Mouse (Mus musculus) liver, embryonic 16.5 days (tissue): Measurements from ENCODE around the gene Ddah1. TPM values are rescaled to one million over a fixed set of nuclear protein-coding genes. Genes with fewer than 3 reads are reported as not detected.
"Not testable (repeated sequence)": the region's sequence is repeated elsewhere in the genome, so short reads cannot be mapped to it uniquely, and the experiment has no call there.

ENCODE experiments used
- ATAC-seq: fragments of 200-750 bp; cut with Nextera tagmentation; 2 replicates; pipeline ENCODE4 v1.8.0; 2017; ENCODE audit warnings: low read depth, mild to moderate bottlenecking, moderate number of reproducible peaks, moderate library complexity
- H3K27ac ChIP-seq: fragments of 300-500 bp; sonication (generic); 2 replicates; pipeline ENCODE4 v1.5.1; 2014; ENCODE audit warnings: mild to moderate bottlenecking, low read length
- H3K27me3 ChIP-seq: fragments of 300-500 bp; sonication (generic); 2 replicates; pipeline ENCODE4 v1.6.1; 2014; ENCODE audit warnings: low read depth, low read length, mixed read lengths; ENCODE audit not compliant: control insufficient read depth, insufficient read depth
- H3K36me3 ChIP-seq: fragments of 300-500 bp; sonication (generic); 2 replicates; pipeline ENCODE4 v1.6.1; 2014; ENCODE audit warnings: mild to moderate bottlenecking; ENCODE audit not compliant: control insufficient read depth, insufficient read depth
- H3K4me1 ChIP-seq: fragments of 300-500 bp; sonication (generic); 2 replicates; pipeline ENCODE4 v1.6.1; 2014; ENCODE audit warnings: low read depth, low read length, mixed read lengths; ENCODE audit not compliant: control insufficient read depth
- H3K4me2 ChIP-seq: fragments of 300-500 bp; sonication (generic); 2 replicates; pipeline ENCODE4 v1.6.1; 2014; ENCODE audit warnings: low read depth, low read length, mixed read lengths
- H3K4me3 ChIP-seq: fragments of 300-500 bp; sonication (generic); 2 replicates; pipeline ENCODE4 v1.5.1; 2014; ENCODE audit warnings: low read depth, mild to moderate bottlenecking, low read length
- H3K9ac ChIP-seq: fragments of 300-500 bp; sonication (generic); 2 replicates; pipeline ENCODE4 v1.6.1; 2014; ENCODE audit warnings: low read depth, low read length
- H3K9me3 ChIP-seq: fragments of 300-500 bp; sonication (generic); replicated peaks from 2 replicates; pipeline ENCODE4 v1.6.1; 2016; ENCODE audit warnings: low read length; ENCODE audit not compliant: control insufficient read depth
- WGBS: fragments of 180-500 bp; shearing (Covaris S2); extraction: QIAGEN DNeasy Blood & Tissue Kit; methylation state at CpG from one replicate; pipeline ENCODE4 v1.1.7; 2014; ENCODE audit not compliant: insufficient replicate concordance; 5-methylcytosine and 5-hydroxymethylcytosine counted together
- polyA plus RNA-seq: library from polyadenylated mRNA; unstranded; fragments of >200 nt; fragmentation: Nextera tagmentation; extraction: Ambion mirVana; gene quantifications from 2 replicates; pipeline ENCODE4 v1.2.1, GENCODE M21; 2015

Gene Ddah1
- polyA plus RNA-seq, 1 experiment from 2014 or later: 44.7 TPM

DNA sequence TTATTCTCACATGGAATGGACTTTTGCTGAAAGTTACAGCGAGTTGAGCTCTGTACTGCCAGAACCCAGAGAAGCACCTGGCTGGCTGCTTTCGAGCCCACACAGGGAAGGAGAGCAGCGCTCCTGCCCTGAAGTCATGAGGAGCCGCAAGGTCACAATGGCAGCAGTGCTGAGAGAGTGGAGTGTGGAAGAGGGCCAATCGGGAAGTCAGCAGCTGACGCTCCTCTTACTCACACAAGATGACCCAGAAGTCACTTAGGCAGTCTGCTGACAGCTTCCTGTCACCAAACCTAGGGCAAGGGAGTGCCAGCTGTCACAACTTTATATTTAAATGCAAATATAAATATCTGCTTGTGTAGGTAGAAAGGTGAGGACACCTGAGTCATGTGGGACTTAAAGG is 154.8 kb downstream of the Ddah1 start:
- WGBS: 60% methylated on average over 6 of the region's 6 CpGs
- H3K4me3 ChIP-seq: no peak overlapping the region
- no peak for ATAC-seq
- H3K9ac ChIP-seq: no peak overlapping the region
- H3K36me3 ChIP-seq: no peaks in the 10 kb centered on the region
- H3K9me3 ChIP-seq: no peaks in the 10 kb centered on the region
- H3K27me3 ChIP-seq: no peaks in the 10 kb centered on the region
- no peak overlapping the region for H3K27ac ChIP-seq
- no peaks in the 10 kb centered on the region for H3K4me1 ChIP-seq
- H3K4me2 ChIP-seq: no peak overlapping the region

GRCm38 (mm10) chr3:145913942-145914341 is 155.5 kb downstream of the Ddah1 start:
- H3K4me3 ChIP-seq, H3K9me3 ChIP-seq, ATAC-seq, H3K9ac ChIP-seq, H3K4me1 ChIP-seq, H3K27me3 ChIP-seq, H3K36me3 ChIP-seq, H3K27ac ChIP-seq, H3K4me2 ChIP-seq: not testable (repeated sequence)
- WGBS: 67% methylated on average over 7 of the region's 7 CpGs

DNA sequence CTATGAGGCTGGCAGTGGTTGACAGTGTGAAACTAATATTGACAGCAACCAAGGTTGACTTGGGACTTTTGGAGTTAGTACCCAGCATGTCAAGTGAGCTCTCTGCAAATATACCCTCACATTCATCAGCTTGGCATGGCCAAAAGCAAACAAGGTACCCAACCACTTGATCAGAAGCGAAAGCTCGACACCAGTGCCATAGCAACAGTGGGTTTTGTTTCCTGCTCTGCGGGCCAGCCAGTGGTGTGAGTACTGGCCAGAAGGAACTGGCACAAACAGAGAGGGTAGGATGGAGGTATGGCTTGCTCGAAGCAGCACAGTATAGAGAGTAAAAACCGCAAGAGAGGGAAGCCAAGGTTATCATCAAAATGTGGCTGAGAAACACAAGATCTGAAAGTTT is 157.9 kb downstream of the Ddah1 start:
- Histone ChIP-seq H3K9ac (no peak overlapping the region), H3K4me1 (no peaks in the 10 kb centered on the region), H3K27ac (no peak overlapping the region), H3K4me3 (no peak overlapping the region), H3K4me2 (no peak overlapping the region), H3K27me3 (no peaks in the 10 kb centered on the region), H3K36me3 (no peaks in the 10 kb centered on the region), H3K9me3 (no peaks in the 10 kb centered on the region)
- 60% methylated on average over 5 of the region's 5 CpGs for WGBS
- no peak for ATAC-seq

- Histone ChIP-seq H3K4me2 (no peak overlapping the region), H3K9me3 (no peaks in the 10 kb centered on the region)
Measured at GRCm38 (mm10) chr3:145916826-145917225, 158.4 kb downstream of the Ddah1 start.

DNA sequence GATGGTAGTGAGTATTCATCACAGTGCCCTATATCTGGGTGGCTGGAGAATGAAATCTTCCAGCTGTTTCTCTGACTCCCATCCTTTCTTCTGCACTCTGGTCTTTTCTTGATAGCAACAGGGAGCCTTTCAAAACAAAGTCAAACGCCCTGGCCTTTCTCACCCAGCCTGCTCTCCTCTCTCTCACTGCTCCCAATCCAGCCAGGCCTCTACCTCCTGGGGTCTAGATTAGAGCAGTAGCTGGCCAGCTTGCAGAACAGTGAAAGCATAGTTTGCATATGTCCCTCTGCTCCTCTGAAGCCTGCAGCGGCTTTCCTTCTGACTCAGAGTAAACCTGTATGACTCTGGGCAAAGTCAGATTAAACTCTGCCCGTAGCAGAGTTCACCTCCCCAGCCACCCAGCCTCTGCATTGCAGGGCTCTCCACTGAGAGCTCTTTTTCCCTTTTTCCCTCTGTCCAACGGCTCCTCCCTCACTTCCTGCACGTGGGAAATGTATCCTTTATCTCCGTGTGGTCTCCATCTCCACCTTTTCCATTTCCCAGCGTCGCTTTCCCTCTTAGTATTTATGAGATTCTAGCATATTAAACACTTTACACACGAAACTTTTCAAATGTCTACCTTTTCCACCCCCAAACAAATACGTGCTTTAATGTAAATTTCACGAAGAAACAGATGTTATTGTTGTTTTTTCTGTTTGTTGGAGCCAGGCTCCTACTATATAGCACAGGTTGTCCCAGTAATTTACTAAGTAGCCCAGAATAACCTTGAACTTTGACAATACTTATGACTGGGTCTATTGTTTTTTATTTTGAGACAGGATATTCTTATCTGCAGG is 163.8 kb downstream of the Ddah1 start, which contains the start of gene Bcl10:
TSS of gene Bcl10 (plus strand) at position 786 of the 836 bp plus-strand sequence.
- 42% methylated on average over 11 of the region's 11 CpGs for WGBS
- Histone ChIP-seq H3K36me3 (no peaks in the 10 kb centered on the region), H3K4me1 (peaks cover 15% of the 10 kb centered on the region), H3K27ac (peak within 1 kb of the TSS; percentile 89), H3K27me3 (no peaks in the 10 kb centered on the region), H3K9me3 (no peaks in the 10 kb centered on the region), H3K4me2 (peak within 1 kb of the TSS; percentile 92), H3K9ac (peak within 1 kb of the TSS; percentile 67), H3K4me3 (peak within 1 kb of the TSS; percentile 59)
- ATAC-seq: no peak

More at GRCm38 (mm10) chr3:145916826-145917225, 158.4 kb downstream of the Ddah1 start:
- no peak overlapping the region for H3K27ac ChIP-seq
- 54% methylated on average over 4 of the region's 4 CpGs for whole genome bisulfite sequencing
- H3K27me3 ChIP-seq: no peaks in the 10 kb centered on the region
- no peak for ATAC-seq
- no peaks in the 10 kb centered on the region for H3K4me1 ChIP-seq
- no peak overlapping the region for H3K4me3 ChIP-seq
- H3K9ac ChIP-seq: no peak overlapping the region
- no peaks in the 10 kb centered on the region for H3K36me3 ChIP-seq

DNA sequence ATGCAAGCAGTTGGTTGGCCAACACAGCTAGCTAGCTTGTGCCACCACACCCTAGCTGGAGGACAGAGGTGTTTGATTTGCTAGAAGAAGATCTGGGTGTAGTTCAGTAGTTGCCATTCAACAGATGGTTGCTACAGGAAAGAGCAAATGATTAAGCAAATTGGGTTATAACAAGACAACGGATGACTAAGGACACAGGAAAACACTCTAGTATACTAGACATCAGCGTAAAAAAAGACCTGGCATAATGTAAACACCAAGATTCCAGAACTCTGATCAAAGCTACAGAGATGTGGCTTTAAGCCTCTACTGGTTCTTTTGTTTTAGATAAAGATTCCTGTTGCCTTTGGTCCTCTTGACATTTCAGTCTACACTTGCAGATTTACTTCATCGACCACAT is 164.5 kb downstream of the Ddah1 start:
- H3K9ac ChIP-seq: no peak overlapping the region
- 54% methylated on average over 3 of the region's 3 CpGs for WGBS
- peak overlapping the region; percentile 92; the same call in 1 of the 2 replicates for H3K4me2 ChIP-seq

GRCm38 (mm10) chr3:145923874-145924577 is 165.6 kb downstream of the Ddah1 start:
- ATAC-seq: peak; percentile 98

More for the DNA sequence above, 164.5 kb downstream of the Ddah1 start:
- Histone ChIP-seq H3K36me3 (no peaks in the 10 kb centered on the region; the same call in 1 of the 2 replicates), H3K4me1 (peaks cover 15% of the 10 kb centered on the region), H3K9me3 (no peaks in the 10 kb centered on the region), H3K27ac (no peak overlapping the region), H3K27me3 (no peaks in the 10 kb centered on the region), H3K4me3 (0 out of 2 replicates have a peak overlapping the region, but pooled peaks have one; percentile 14)
- no peak for ATAC-seq

GRCm38 (mm10) chr3:145924649-145925337 is 166.3 kb downstream of the Ddah1 start:
- Histone ChIP-seq H3K4me1 (peaks cover 15% of the 10 kb centered on the region), H3K4me3 (peak overlapping the region; percentile 95), H3K27ac (peak overlapping the region; percentile 96), H3K9me3 (no peaks in the 10 kb centered on the region), H3K27me3 (no peaks in the 10 kb centered on the region), H3K9ac (peak overlapping the region; percentile 95), H3K4me2 (peak overlapping the region; percentile 67), H3K36me3 (no peaks in the 10 kb centered on the region; the same call in 1 of the 2 replicates)
- ATAC-seq: peak; percentile 7; the same call in 1 of the 2 replicates
- 2% methylated on average over 39 of the region's 39 CpGs for WGBS

More at GRCm38 (mm10) chr3:145923874-145924577, 165.6 kb downstream of the Ddah1 start:
- Histone ChIP-seq H3K9ac (peak overlapping the region; percentile 95), H3K4me3 (peak overlapping the region; percentile 95), H3K4me2 (peak overlapping the region; percentile 92), H3K36me3 (no peaks in the 10 kb centered on the region; the same call in 1 of the 2 replicates), H3K27me3 (no peaks in the 10 kb centered on the region), H3K27ac (peak overlapping the region; percentile 96), H3K9me3 (no peaks in the 10 kb centered on the region), H3K4me1 (peaks cover 15% of the 10 kb centered on the region)
- WGBS: under 1% methylated on average over 56 of the region's 58 CpGs
